Mouse (Mus musculus) C2C12 (cell line): ENCODE measurements around the gene Spata18.

Experiments
- CEBPB ChIP-seq: IDR thresholded peaks from one replicate; pipeline ENCODE4 v1.6.1; 2011; ENCODE audit warnings: low read depth, mild to moderate bottlenecking, control low read depth, moderate library complexity
- CTCF ChIP-seq: IDR thresholded peaks from one replicate; pipeline ENCODE4 v1.5.1; 2011; ENCODE audit not compliant: control insufficient read depth, insufficient read depth, insufficient read length
- MAX ChIP-seq: IDR thresholded peaks from one replicate; pipeline ENCODE4 v1.6.1; 2011; ENCODE audit warnings: mild to moderate bottlenecking, control low read depth
- MYOD1 ChIP-seq: IDR thresholded peaks from one replicate; pipeline ENCODE4 v1.6.1; 2011; ENCODE audit warnings: low read depth; ENCODE audit not compliant: control insufficient read depth, insufficient read length
- USF1 ChIP-seq: IDR thresholded peaks from one replicate; pipeline ENCODE4 v1.6.1; 2011; ENCODE audit warnings: low read depth, mild to moderate bottlenecking, control low read depth, moderate library complexity

DNA sequence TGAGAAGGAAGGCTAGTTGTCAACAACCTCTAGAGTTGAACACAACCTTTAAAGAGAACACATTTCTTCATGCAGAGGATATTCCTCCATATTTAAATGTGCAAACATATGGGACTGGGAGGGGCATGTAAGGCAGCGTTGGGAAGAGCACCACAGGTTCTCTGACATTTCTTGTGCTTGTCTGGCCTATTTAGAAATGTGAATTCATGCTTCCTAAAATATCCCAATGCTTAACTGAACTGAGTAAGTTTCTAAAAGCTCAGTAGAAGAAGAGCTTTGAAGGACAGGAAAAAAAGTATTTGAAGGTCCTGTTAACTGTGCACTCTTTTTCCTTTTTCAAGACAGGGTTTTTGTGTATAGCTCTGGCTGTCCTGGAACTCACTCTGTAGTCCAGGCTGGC, 32.2 kb upstream of the Spata18 start:
- TF ChIP-seq CTCF (no peak), MYOD1 (no peak), CEBPB (no peak), USF1 (no peak), MAX (no peak)
